Mouse (Mus musculus) c-Kit-positive CD71-positive TER-119-negative erythroid progenitor cells, embryonic 14.5 days (primary cell): ENCODE measurements around the gene Ppfibp2.

Source experiments
- DNase-seq: peaks from one replicate; pipeline ENCODE4 v3.0.0-alpha.2; 2013; ENCODE audit warnings: low read depth

Gene Ppfibp2

GRCm38 (mm10) chr7:107702461-107703380, 107.7 kb downstream of the Ppfibp2 start:
- DNase-seq = no peak

- no peak for DNase-seq
Observed at GRCm38 (mm10) chr7:107705941-107706340, 110.9 kb downstream of the Ppfibp2 start.

DNA sequence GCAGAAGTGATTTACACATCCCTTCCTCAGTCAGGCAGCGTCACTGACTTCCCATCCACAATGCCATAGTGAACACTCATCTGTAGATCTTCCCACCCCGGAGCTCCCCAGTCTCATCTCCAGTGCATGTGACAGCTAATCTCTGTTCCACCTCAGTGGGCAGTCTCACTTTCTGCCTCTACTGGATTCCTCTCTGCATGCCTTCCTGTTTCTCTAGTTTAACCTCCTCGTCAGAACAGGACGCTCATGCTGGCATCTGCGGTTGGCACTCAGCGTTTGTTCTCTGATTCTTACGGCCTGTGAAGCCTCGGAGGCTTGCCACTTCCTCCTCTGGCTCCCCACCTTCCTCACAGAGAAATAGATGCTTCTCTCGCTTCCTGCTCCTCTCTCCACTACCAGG, 112.6 kb downstream of the Ppfibp2 start:
- DNase-seq = no peak

- peak; percentile 54 for DNase-seq
Observed at GRCm38 (mm10) chr7:107708491-107709112, 113.6 kb downstream of the Ppfibp2 start.

DNA sequence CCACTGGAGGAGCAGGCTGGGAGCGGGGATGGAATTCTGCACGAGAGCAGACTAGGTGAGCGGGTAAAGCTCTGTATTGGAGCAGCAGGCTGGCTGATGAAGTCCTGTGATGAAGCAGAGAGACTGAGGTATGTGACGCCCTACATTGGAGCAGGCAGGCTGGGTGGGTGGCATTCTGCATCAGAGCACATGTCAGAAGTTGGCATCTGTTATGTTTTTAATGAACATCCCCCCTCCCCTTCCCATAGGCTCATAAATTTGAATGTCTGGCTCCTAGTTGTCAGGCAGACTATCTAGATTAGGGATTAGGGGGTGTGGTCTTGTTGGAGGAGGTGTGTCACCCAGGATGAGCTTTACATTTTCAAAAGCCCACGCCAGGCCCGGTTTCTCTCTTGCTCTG, 117.7 kb downstream of the Ppfibp2 start:
- DNase-seq = no peak

GRCm38 (mm10) chr7:107714067-107714466, 119.1 kb downstream of the Ppfibp2 start:
- no peak for DNase-seq

DNA sequence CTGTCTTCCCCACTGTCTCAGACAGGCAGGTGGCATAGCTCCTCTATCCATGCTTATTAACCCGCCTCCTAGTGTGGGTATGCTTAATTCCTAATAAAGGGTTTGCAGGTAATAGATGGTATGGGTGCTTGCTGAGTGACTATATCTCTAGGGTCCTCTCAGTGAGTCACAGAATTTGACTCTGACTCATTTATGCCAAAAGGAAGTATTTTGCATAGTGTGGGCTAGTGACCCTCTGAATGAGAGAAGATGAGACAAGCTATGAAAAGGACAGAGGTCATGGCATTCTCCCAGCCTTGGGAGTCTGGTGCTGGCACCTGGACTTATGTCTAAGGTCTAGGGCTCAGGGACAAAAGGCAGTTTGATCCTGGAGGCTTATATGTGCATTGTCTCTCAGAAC, 125.8 kb downstream of the Ppfibp2 start:
- DNase-seq = no peak

GRCm38 (mm10) chr7:107722536-107722935, 127.5 kb downstream of the Ppfibp2 start:
- no peak for DNase-seq

DNA sequence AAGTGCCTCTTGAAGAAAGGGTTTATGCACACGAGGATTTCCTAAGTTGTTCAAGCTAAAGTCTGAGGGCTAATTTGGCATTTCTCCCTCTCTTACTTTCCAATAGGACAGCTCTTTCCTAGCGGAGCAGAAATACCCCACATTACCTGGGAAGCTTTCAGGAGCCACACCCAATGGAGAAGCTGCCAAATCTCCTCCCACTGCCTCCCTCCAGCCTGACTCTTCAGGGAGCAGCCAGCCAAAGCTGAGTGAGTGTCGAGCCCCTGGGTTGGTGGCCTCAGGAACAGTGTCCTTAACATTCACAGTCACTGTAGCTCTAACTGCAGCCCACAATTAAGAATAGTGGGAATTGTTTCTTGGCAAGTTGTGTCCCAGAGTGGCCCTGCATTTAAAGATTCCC, 132.5 kb downstream of the Ppfibp2 start:
- no peak for DNase-seq

DNA sequence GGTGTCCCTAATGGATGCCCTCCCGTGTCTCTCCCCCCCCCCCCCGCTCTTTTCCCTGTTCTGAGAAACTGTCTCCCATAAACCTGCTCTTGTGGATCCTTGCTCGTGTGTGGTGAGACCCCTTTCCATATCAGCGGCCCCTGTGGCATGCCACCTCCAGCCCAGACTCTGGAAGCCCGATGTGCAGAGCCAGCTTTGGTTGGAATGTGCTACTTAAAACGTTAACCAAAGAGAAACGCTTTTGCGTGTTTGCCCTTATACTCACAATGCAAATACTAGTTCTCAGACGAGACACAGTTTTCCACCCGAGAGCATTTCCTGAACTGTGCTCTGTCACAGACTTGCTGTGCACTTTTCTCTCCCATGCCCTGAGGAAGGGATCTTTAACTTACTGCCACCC, 135.6 kb downstream of the Ppfibp2 start:
- no peak for DNase-seq

DNA sequence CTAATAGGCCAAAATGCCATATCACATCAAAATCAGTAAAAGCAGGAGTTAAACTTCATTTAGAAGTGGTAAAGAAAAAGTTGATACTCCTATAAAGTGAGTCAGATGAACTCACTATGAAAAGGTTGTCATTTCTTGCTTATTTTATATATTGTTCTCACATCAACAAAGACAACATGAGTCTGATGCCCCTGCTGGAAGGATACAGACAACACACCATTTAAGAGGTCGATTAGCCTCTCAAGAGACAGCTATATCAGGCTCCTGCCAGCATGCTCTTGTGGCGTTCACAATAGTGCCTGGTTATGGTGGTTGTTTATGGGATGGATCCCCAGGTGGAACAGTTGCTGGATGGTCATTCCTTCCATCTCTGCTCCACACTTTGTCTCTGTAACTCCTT, 138.2 kb downstream of the Ppfibp2 start:
- DNase-seq = no peak

- no peak for DNase-seq
Observed at GRCm38 (mm10) chr7:107738726-107739125, 143.7 kb downstream of the Ppfibp2 start.

GRCm38 (mm10) chr7:107742963-107743465, 148.0 kb downstream of the Ppfibp2 start:
- no peak for DNase-seq

DNA sequence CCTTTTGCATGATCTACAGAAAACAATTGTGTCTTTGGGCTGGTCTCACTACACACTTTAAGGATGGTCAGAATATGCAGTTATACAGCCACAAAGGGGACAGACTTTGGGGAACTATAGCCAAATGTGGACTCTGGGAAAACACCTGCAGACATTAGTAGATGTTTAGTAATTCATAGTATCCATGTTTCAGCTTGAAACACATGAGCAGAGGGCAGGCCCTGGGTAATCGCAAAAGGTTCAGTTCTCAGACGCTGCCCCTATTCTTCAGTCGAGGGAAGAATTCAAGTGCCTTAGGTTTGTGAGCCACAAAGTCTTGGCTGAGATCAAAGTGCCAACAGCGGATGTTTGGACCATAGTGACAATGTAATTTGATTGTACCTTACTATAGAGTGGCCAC, 149.4 kb downstream of the Ppfibp2 start:
- DNase-seq = no peak

GRCm38 (mm10) chr7:107745111-107745510, 150.1 kb downstream of the Ppfibp2 start:
- no peak for DNase-seq

GRCm38 (mm10) chr7:107746036-107746435, 151.0 kb downstream of the Ppfibp2 start:
- DNase-seq = no peak

DNA sequence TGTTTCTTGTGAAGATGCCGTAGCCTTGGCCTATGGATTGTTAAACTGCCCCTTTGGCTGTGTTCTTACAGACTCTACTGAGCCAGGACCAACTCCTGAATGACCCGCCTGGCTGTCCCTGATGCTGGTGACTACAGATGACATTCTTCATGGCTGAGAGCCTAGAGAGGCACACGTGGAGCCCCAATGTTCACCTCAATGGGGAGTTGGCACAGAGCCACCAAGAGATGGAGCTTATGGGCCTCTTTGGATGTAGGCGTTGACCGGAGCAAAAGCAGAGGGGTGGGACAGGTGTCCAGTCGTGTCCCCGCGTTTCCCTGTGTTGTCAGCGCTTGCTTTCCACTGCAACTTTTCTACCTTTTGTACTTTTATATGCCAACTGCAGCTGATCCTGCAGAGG, 152.5 kb downstream of the Ppfibp2 start:
- no peak for DNase-seq

- DNase-seq = peak; percentile 11
Observed at GRCm38 (mm10) chr7:107747954-107748353, 152.9 kb downstream of the Ppfibp2 start.

GRCm38 (mm10) chr7:107749270-107749669, 154.3 kb downstream of the Ppfibp2 start:
- peak; percentile 14 for DNase-seq

DNA sequence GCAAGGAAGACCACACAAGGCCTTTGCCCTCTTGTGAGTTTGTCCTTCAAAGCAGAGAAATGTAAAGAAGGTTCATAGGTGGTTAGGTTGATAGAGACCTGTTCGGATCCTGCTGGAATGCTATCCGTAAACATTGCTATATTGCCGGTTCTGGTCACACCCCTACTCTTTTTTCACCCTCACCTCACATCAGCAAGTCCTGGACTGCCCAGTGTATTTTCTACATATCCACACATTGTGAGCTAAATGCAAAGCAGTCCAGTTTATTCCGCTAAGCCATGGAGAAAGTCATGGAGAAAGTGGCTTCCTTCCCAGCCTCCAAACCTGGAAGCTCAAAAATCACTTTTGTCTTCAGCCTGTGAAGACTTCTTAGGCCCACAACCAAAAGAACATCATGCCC, 154.7 kb downstream of the Ppfibp2 start:
- DNase-seq = no peak

- DNase-seq = no peak
Observed at GRCm38 (mm10) chr7:107752031-107752520, 157.1 kb downstream of the Ppfibp2 start.

GRCm38 (mm10) chr7:107755905-107756304, 160.9 kb downstream of the Ppfibp2 start:
- no peak for DNase-seq

GRCm38 (mm10) chr7:107756748-107757147, 161.7 kb downstream of the Ppfibp2 start:
- DNase-seq = no peak
